Mouse (Mus musculus): ENCODE measurements at regions not wholly inside any gene's neighbourhood (a gene's known extent, or its start where the extent isn't known, plus 50 kb on each side); places are given as distances from the start of the nearest gene placed in this dataset.

- peak; percentile 12 for DNase-seq
Observed at GRCm38 (mm10) chr9:30848249-30848648, 74.0 kb downstream of the Adamts15 start.

- no peak for DNase-seq
Observed at GRCm38 (mm10) chr9:30845609-30846290, 76.5 kb downstream of the Adamts15 start.

GRCm38 (mm10) chr9:30844079-30844563, 78.1 kb downstream of the Adamts15 start:
- peak; percentile 15 for DNase-seq

- no peak for DNase-seq
Observed at GRCm38 (mm10) chr9:30834908-30835307, 87.3 kb downstream of the Adamts15 start.

GRCm38 (mm10) chr9:30834565-30834905, 87.7 kb downstream of the Adamts15 start:
- no peak for DNase-seq

GRCm38 (mm10) chr9:30833836-30834564, 88.3 kb downstream of the Adamts15 start:
- no peak for DNase-seq

- peak; percentile 19 for DNase-seq
Observed at GRCm38 (mm10) chr9:30829158-30829870, 92.9 kb downstream of the Adamts15 start.

- DNase-seq = no peak
Observed at GRCm38 (mm10) chr9:30827780-30828179, 94.5 kb downstream of the Adamts15 start.

GRCm38 (mm10) chr9:30824056-30824625, 98.1 kb downstream of the Adamts15 start:
- DNase-seq = no peak

- DNase-seq = no peak
Observed at GRCm38 (mm10) chr9:30820806-30821375, 101.4 kb downstream of the Adamts15 start.

GRCm38 (mm10) chr9:30813246-30813645, 109.0 kb downstream of the Adamts15 start:
- no peak for DNase-seq

GRCm38 (mm10) chr9:30810843-30811242, 111.4 kb downstream of the Adamts15 start:
- no peak for DNase-seq

- no peak for DNase-seq
Observed at GRCm38 (mm10) chr9:30810290-30810689, 112.0 kb downstream of the Adamts15 start.

- DNase-seq = peak; percentile 47
Observed at GRCm38 (mm10) chr9:30808863-30809491, 113.3 kb downstream of the Adamts15 start.

- peak; percentile 36 for DNase-seq
Observed at GRCm38 (mm10) chr9:30803755-30804532, 118.3 kb downstream of the Adamts15 start.

- DNase-seq = peak; percentile 70
Observed at GRCm38 (mm10) chr9:30802826-30803225, 119.4 kb downstream of the Adamts15 start.

- DNase-seq = no peak
Observed at GRCm38 (mm10) chr9:30794701-30795407, 127.4 kb downstream of the Adamts15 start.

GRCm38 (mm10) chr9:30781221-30781620, 141.0 kb downstream of the Adamts15 start:
- DNase-seq = no peak

- DNase-seq = no peak
Observed at GRCm38 (mm10) chr9:30777816-30778215, 144.4 kb downstream of the Adamts15 start.

GRCm38 (mm10) chr9:30775161-30775560, 147.1 kb downstream of the Adamts15 start:
- DNase-seq = no peak
